Mouse (Mus musculus) fibroblast of lung, adult 2 months (primary cell): ENCODE measurements at regions not wholly inside any gene's neighbourhood (a gene's known extent, or its start where the extent isn't known, plus 50 kb on each side); places are given as distances from the start of the nearest gene placed in this dataset.

Experiments used
- DNase-seq: peaks from one replicate; pipeline ENCODE4 v3.0.0-alpha.2; 2011; ENCODE audit warnings: low read depth

DNA sequence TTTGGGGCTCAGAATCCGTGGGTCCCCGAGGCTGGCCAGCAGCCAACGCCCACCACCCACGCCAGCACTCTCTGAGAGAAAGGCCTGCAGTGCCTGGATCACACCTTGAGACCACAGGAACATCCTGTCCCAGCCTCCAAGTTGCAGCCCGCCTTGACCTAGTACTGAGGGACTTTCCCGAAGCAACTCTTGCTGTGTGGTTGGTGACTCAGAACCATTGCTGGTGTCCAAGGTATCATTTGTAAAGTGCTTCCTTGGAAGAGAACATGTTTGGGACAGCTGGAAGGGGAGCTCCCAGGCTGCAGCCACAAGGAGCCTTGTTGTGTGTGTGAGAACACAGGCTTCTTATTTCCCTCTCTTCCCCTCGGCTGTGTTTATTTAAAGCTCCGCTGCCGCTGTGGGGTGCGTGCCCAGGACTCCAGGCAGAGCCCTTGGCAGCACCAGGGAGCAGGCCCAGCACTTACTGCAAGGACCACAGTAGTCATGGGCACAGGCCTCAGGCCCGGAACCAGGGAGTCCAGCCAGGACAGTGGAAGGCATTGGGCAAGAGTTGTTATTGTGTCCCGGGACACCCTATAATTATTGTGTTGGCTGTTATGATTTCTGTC is 2153.8 kb upstream of the Gm7489 start:
- peak; percentile 91 for DNase-seq

DNA sequence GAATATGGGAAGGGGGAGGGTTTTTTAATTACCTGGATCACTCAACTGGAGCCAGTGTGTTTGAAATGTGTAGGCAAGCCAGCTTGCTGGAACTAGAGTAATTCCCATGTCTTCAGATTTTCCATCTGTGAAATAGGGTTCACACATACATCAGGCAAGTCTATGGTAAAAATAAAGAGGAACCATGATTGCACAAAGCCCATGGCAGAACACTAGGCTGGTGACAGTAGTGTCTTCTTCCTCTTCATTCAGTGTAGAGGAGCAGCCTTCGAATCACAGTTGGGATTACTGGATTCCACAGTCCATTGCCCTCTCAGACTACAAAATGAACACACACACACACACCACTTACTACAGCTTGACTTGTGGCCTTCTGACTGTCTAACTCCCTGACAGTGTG is 2150.5 kb upstream of the Gm7489 start:
- DNase-seq, result no peak
